Mouse (Mus musculus): Measurements from ENCODE around the gene Rps15. TPM values are rescaled to one million over a fixed set of nuclear protein-coding genes. Genes with fewer than 3 reads are reported as not detected.

Gene Rps15
- polyA plus RNA-seq, 2 experiments: 805 to 2,097 TPM

GRCm38 (mm10) chr10:80270099-80270498 lies 22.2 kb upstream of the Rps15 start:
- Histone ChIP-seq H3K27me3 (ENCODE audit: control insufficient read depth, insufficient read depth, low read length) (no peaks in the 10 kb centered on the region), H3K9me3 (ENCODE audit: control insufficient read depth, low read length) (no peaks in the 10 kb centered on the region), H3K9ac (replicated peaks) (peak overlapping the region; percentile 37), H3K4me2 (ENCODE audit: low read depth) (peak overlapping the region; percentile 63), H3K4me3 (ENCODE audit: insufficient read depth in 1 of 2, low read depth in 2 of 2, low read length in 2 of 2) (peak overlapping the region; percentile 34 to 35), H3K36me3 (replicated peaks; ENCODE audit: control insufficient read depth, insufficient read depth, low read depth) (peaks cover 37% of the 10 kb centered on the region), H3K4me1 (replicated peaks; ENCODE audit: control insufficient read depth in 2 of 2, insufficient read depth in 2 of 2, low read length in 1 of 2) (peaks cover 57 to 58% of the 10 kb centered on the region in 2 experiments), H3K27ac (peak overlapping the region; percentile 87)
- WGBS (ENCODE audit: insufficient replicate concordance): 26% methylated on average over 2 of the region's 2 CpGs
- TF ChIP-seq EP300 (IDR thresholded peaks at IDR 0.05; ENCODE audit: low read depth) (no peak; the same call in 1 of the 2 replicates), CTCF (IDR thresholded peaks at IDR 0.05; ENCODE audit: low read depth) (no peak)
- DNase-seq (ENCODE audit: low read depth in 3 of 3, low spot score in 3 of 3) (no peak), ATAC-seq (ENCODE audit: insufficient read depth) (peak; percentile 49)

- peak overlapping the region; percentile 63 for H3K4me2 ChIP-seq (ENCODE audit: low read depth)
- no peaks in the 10 kb centered on the region for H3K9me3 ChIP-seq (ENCODE audit: control insufficient read depth, low read length)
- H3K27me3 ChIP-seq (ENCODE audit: control insufficient read depth, insufficient read depth, low read length): no peaks in the 10 kb centered on the region
- H3K4me1 ChIP-seq (replicated peaks; ENCODE audit: control insufficient read depth in 2 of 2, insufficient read depth in 2 of 2, low read length in 1 of 2): peaks cover 55 to 58% of the 10 kb centered on the region in 2 experiments
- ATAC-seq (ENCODE audit: insufficient read depth): peak; percentile 77
- peak overlapping the region; percentile 19 to 35; a peak in 3 of 4 replicates for H3K4me3 ChIP-seq (ENCODE audit: insufficient read depth in 1 of 2, low read depth in 2 of 2, low read length in 2 of 2)
- peaks cover 43% of the 10 kb centered on the region for H3K36me3 ChIP-seq (replicated peaks; ENCODE audit: control insufficient read depth, insufficient read depth, low read depth)
- peak in 2 of 3 experiments; percentile 59 to 62 for DNase-seq (ENCODE audit: low read depth in 3 of 3, low spot score in 3 of 3)
- no peak; the same call in 1 of the 2 replicates for TF ChIP-seq EP300 (IDR thresholded peaks at IDR 0.05; ENCODE audit: low read depth)
- no peak for TF ChIP-seq CTCF (IDR thresholded peaks at IDR 0.05; ENCODE audit: low read depth)
- peak overlapping the region; percentile 87 for H3K27ac ChIP-seq
- H3K9ac ChIP-seq (replicated peaks): peak overlapping the region; percentile 37
- WGBS (ENCODE audit: insufficient replicate concordance): 21% methylated on average over 6 of the region's 6 CpGs
Observed at GRCm38 (mm10) chr10:80270734-80271181, 21.5 kb upstream of the Rps15 start.

GRCm38 (mm10) chr10:80271186-80271843 lies 20.9 kb upstream of the Rps15 start:
- H3K36me3 ChIP-seq (replicated peaks; ENCODE audit: control insufficient read depth, insufficient read depth, low read depth): peaks cover 48% of the 10 kb centered on the region
- ATAC-seq (ENCODE audit: insufficient read depth): peak; percentile 2; the same call in 1 of the 2 replicates
- peak overlapping the region; percentile 63 for H3K4me2 ChIP-seq (ENCODE audit: low read depth)
- peak overlapping the region; percentile 31 to 35 for H3K4me3 ChIP-seq (ENCODE audit: insufficient read depth in 1 of 2, low read depth in 2 of 2, low read length in 2 of 2)
- no peaks in the 10 kb centered on the region for H3K27me3 ChIP-seq (ENCODE audit: control insufficient read depth, insufficient read depth, low read length)
- WGBS (ENCODE audit: insufficient replicate concordance): 57% methylated on average over 5 of the region's 5 CpGs
- H3K9ac ChIP-seq (replicated peaks): peak overlapping the region; percentile 37
- H3K27ac ChIP-seq: peak overlapping the region; percentile 87
- H3K4me1 ChIP-seq (replicated peaks; ENCODE audit: control insufficient read depth in 2 of 2, insufficient read depth in 2 of 2, low read length in 1 of 2): peaks cover 53 to 57% of the 10 kb centered on the region in 2 experiments
- no peaks in the 10 kb centered on the region for H3K9me3 ChIP-seq (ENCODE audit: control insufficient read depth, low read length)
- no peak for DNase-seq (ENCODE audit: low read depth in 3 of 3, low spot score in 3 of 3)
- TF ChIP-seq EP300 (IDR thresholded peaks at IDR 0.05; ENCODE audit: low read depth): no peak
- no peak for TF ChIP-seq CTCF (IDR thresholded peaks at IDR 0.05; ENCODE audit: low read depth)

GRCm38 (mm10) chr10:80271870-80272585 lies 20.2 kb upstream of the Rps15 start:
- 48% methylated on average over 8 of the region's 8 CpGs for WGBS (ENCODE audit: insufficient replicate concordance)
- DNase-seq (ENCODE audit: low read depth in 3 of 3, low spot score in 3 of 3) (peak in 1 of 3 experiments; percentile 60), ATAC-seq (ENCODE audit: insufficient read depth) (peak; percentile 64)
- Histone ChIP-seq H3K27ac (peak overlapping the region; percentile 87), H3K9me3 (ENCODE audit: control insufficient read depth, low read length) (no peaks in the 10 kb centered on the region), H3K36me3 (replicated peaks; ENCODE audit: control insufficient read depth, insufficient read depth, low read depth) (peaks cover 54% of the 10 kb centered on the region), H3K4me1 (replicated peaks; ENCODE audit: control insufficient read depth in 2 of 2, insufficient read depth in 2 of 2, low read length in 1 of 2) (peaks cover 52 to 53% of the 10 kb centered on the region in 2 experiments), H3K27me3 (ENCODE audit: control insufficient read depth, insufficient read depth, low read length) (no peaks in the 10 kb centered on the region), H3K4me3 (ENCODE audit: insufficient read depth in 1 of 2, low read depth in 2 of 2, low read length in 2 of 2) (peak overlapping the region; percentile 31), H3K4me2 (ENCODE audit: low read depth) (peak overlapping the region; percentile 63), H3K9ac (replicated peaks) (peak overlapping the region; percentile 37)
- peak; percentile 37; the same call in 1 of the 2 replicates for TF ChIP-seq EP300 (IDR thresholded peaks at IDR 0.05; ENCODE audit: low read depth)
- no peak for TF ChIP-seq CTCF (IDR thresholded peaks at IDR 0.05; ENCODE audit: low read depth)

GRCm38 (mm10) chr10:80273847-80274246 lies 18.4 kb upstream of the Rps15 start:
- H3K9me3 ChIP-seq (ENCODE audit: control insufficient read depth, low read length): no peaks in the 10 kb centered on the region
- H3K27me3 ChIP-seq (ENCODE audit: control insufficient read depth, insufficient read depth, low read length): no peaks in the 10 kb centered on the region
- H3K4me3 ChIP-seq (ENCODE audit: insufficient read depth in 1 of 2, low read depth in 2 of 2, low read length in 2 of 2): no peak overlapping the region
- H3K9ac ChIP-seq (replicated peaks): no peak overlapping the region; the same call in 1 of the 2 replicates
- H3K4me2 ChIP-seq (ENCODE audit: low read depth): no peak overlapping the region
- DNase-seq (ENCODE audit: low read depth in 3 of 3, low spot score in 3 of 3) (no peak), ATAC-seq (ENCODE audit: insufficient read depth) (no peak)
- peaks cover 37 to 40% of the 10 kb centered on the region in 2 experiments for H3K4me1 ChIP-seq (replicated peaks; ENCODE audit: control insufficient read depth in 2 of 2, insufficient read depth in 2 of 2, low read length in 1 of 2)
- TF ChIP-seq EP300 (IDR thresholded peaks at IDR 0.05; ENCODE audit: low read depth): no peak
- no peak for TF ChIP-seq CTCF (IDR thresholded peaks at IDR 0.05; ENCODE audit: low read depth)
- H3K27ac ChIP-seq: no peak overlapping the region
- H3K36me3 ChIP-seq (replicated peaks; ENCODE audit: control insufficient read depth, insufficient read depth, low read depth): peaks cover 62% of the 10 kb centered on the region
- 83% methylated on average over 3 of the region's 3 CpGs for WGBS (ENCODE audit: insufficient replicate concordance)

Measured in liver, embryonic 14.5 days (tissue).